Mouse (Mus musculus) kidney, adult 2 months (tissue): ENCODE measurements around the gene Igsf8.

Source experiments
- CTCF ChIP-seq: fragments of 200-500 bp; conservative IDR thresholded peaks from 2 replicates; pipeline ENCODE4 v1.5.1; 2011; ENCODE audit warnings: low read depth, mild to moderate bottlenecking, control low read depth, low read length, moderate library complexity, mixed read lengths; ENCODE audit not compliant: insufficient read depth, insufficient read length
- POLR2A ChIP-seq: fragments of 200-500 bp; IDR thresholded peaks from one replicate; pipeline ENCODE4 v1.6.1; 2011; ENCODE audit warnings: low read depth, low read length, control low read depth

DNA sequence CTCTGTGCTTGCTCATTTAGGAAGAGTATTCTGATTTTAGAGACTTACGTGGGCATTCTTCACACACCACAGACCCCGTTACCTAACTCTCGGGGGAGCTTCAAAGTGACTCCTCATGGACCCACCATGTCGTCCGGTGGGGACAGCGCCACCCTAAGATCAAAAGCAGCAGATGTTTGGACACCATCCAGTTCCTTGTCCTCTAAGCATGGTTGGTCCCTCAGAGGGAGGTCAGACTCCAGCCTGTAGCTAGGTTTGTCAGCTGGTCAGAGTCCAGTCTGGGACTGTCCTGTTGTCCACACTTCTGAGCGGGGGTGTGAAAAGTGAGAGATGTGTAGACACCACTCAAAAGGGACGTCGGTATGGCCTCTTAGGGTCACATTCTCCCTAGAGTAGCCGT, 85.3 kb downstream of the Igsf8 start:
- TF ChIP-seq CTCF (no peak; the same call in 1 of the 2 replicates), POLR2A (no peak)
